Mouse (Mus musculus) neural tube, embryonic 11.5 days (tissue): ENCODE data around the gene Stxbp1. TPM values are rescaled to one million over a fixed set of nuclear protein-coding genes. Genes with fewer than 3 reads are reported as not detected.
A peak's percentile ranks its signal among the peaks of the same experiment; 100 is the strongest.

Experiments
- ATAC-seq: fragments of 200-750 bp; cut with Nextera tagmentation; 2 replicates; pipeline ENCODE4 v1.8.0; 2017; ENCODE audit warnings: moderate number of reproducible peaks, mild to moderate bottlenecking, moderate TSS enrichment, moderate library complexity; ENCODE audit not compliant: insufficient read depth, low FRiP score, low TSS enrichment
- DNase-seq: peaks from one replicate; pipeline ENCODE4 v3.0.0-alpha.2; 2015; ENCODE audit warnings: low spot score
- H3K27ac ChIP-seq: fragments of 300-500 bp; sonication (generic); 2 replicates; pipeline ENCODE4 v1.5.1; 2014; ENCODE audit warnings: low read depth, mild to moderate bottlenecking, low read length
- H3K27me3 ChIP-seq: fragments of 300-500 bp; sonication (generic); 2 replicates; pipeline ENCODE4 v1.6.1; 2014; ENCODE audit warnings: mild to moderate bottlenecking, low read length, mixed read lengths; ENCODE audit not compliant: control insufficient read depth, insufficient read depth
- H3K36me3 ChIP-seq: fragments of 300-500 bp; sonication (generic); 2 replicates; pipeline ENCODE4 v1.6.1; 2014; ENCODE audit warnings: mild to moderate bottlenecking, low read length, moderate library complexity, mixed read lengths; ENCODE audit not compliant: control insufficient read depth, insufficient read depth
- H3K4me1 ChIP-seq: fragments of 300-500 bp; sonication (generic); 2 replicates; pipeline ENCODE4 v1.6.1; 2014; ENCODE audit warnings: low read length, mixed read lengths; ENCODE audit not compliant: control insufficient read depth, insufficient read depth
- H3K4me2 ChIP-seq: fragments of 300-500 bp; sonication (generic); 2 replicates; pipeline ENCODE4 v1.6.1; 2014; ENCODE audit warnings: low read depth, mild to moderate bottlenecking, moderate library complexity
- H3K4me3 ChIP-seq: fragments of 300-500 bp; sonication (generic); 2 replicates; pipeline ENCODE4 v1.5.1; 2014; ENCODE audit warnings: low read depth, low read length
- H3K9ac ChIP-seq: fragments of 300-500 bp; sonication (generic); 2 replicates; pipeline ENCODE4 v1.6.1; 2014; ENCODE audit warnings: mild to moderate bottlenecking, low read length
- H3K9me3 ChIP-seq: fragments of 300-500 bp; sonication (generic); 2 replicates; pipeline ENCODE4 v1.6.1; 2016; ENCODE audit warnings: low read length; ENCODE audit not compliant: control insufficient read depth
- WGBS: fragments of 180-500 bp; shearing (Covaris S2); extraction: QIAGEN DNeasy Blood & Tissue Kit; methylation state at CpG from one replicate; pipeline ENCODE4 v1.1.7; 2014; 5-methylcytosine and 5-hydroxymethylcytosine counted together
- polyA plus RNA-seq: library from polyadenylated mRNA; unstranded; fragments of >200 nt; fragmentation: Nextera tagmentation; extraction: Ambion mirVana; gene quantifications from 2 replicates; pipeline ENCODE4 v1.2.1, GENCODE M21; 2014

Gene Stxbp1
- polyA plus RNA-seq, 1 experiment from 2014 or later, result 89.9 TPM

- H3K27me3 ChIP-seq, result no peaks in the 10 kb centered on the region
- H3K4me2 ChIP-seq, result no peak overlapping the region
- H3K9ac ChIP-seq, result no peak overlapping the region; the same call in 1 of the 2 replicates
- WGBS, result 32% methylated on average over 11 of the region's 11 CpGs
- no peak overlapping the region for H3K4me3 ChIP-seq
- DNase-seq, result peak; percentile 40
- H3K9me3 ChIP-seq, result no peaks in the 10 kb centered on the region
- ATAC-seq, result no peak
- no peaks in the 10 kb centered on the region; the same call in none of the 2 replicates for H3K36me3 ChIP-seq
- H3K4me1 ChIP-seq, result peaks cover 19% of the 10 kb centered on the region
- H3K27ac ChIP-seq, result peak overlapping the region; percentile 75
Observed at GRCm38 (mm10) chr2:32823153-32823552, 23.9 kb downstream of the Stxbp1 start.

GRCm38 (mm10) chr2:32822643-32823042 lies 24.4 kb downstream of the Stxbp1 start:
- H3K4me1 ChIP-seq, result peaks cover 20% of the 10 kb centered on the region
- no peak for DNase-seq
- H3K36me3 ChIP-seq, result peaks cover 2% of the 10 kb centered on the region
- WGBS, result 82% methylated on average over 6 of the region's 6 CpGs
- H3K9ac ChIP-seq, result no peak overlapping the region
- H3K27me3 ChIP-seq, result no peaks in the 10 kb centered on the region
- H3K4me2 ChIP-seq, result no peak overlapping the region
- ATAC-seq, result no peak
- H3K27ac ChIP-seq, result peak overlapping the region; percentile 75
- H3K4me3 ChIP-seq, result no peak overlapping the region
- H3K9me3 ChIP-seq, result no peaks in the 10 kb centered on the region

- WGBS, result 68% methylated on average over 11 of the region's 11 CpGs
Observed at GRCm38 (mm10) chr2:32821041-32821802, 25.8 kb downstream of the Stxbp1 start.

GRCm38 (mm10) chr2:32818208-32818607 lies 28.8 kb downstream of the Stxbp1 start:
- no peak overlapping the region for H3K9ac ChIP-seq
- DNase-seq (no peak), ATAC-seq (no peak)
- H3K27me3 ChIP-seq, result no peaks in the 10 kb centered on the region
- peaks cover 10% of the 10 kb centered on the region for H3K4me1 ChIP-seq
- no peaks in the 10 kb centered on the region for H3K9me3 ChIP-seq
- no peak overlapping the region for H3K4me2 ChIP-seq
- no peak overlapping the region for H3K4me3 ChIP-seq
- no peak overlapping the region for H3K27ac ChIP-seq
- WGBS, result 98% methylated on average over 5 of the region's 5 CpGs
- H3K36me3 ChIP-seq, result peaks cover 5% of the 10 kb centered on the region

More at GRCm38 (mm10) chr2:32821041-32821802, 25.8 kb downstream of the Stxbp1 start:
- Histone ChIP-seq H3K4me1 (peaks cover 23% of the 10 kb centered on the region), H3K4me3 (no peak overlapping the region), H3K36me3 (peaks cover 2% of the 10 kb centered on the region), H3K27me3 (no peaks in the 10 kb centered on the region), H3K4me2 (no peak overlapping the region), H3K27ac (no peak overlapping the region), H3K9ac (no peak overlapping the region), H3K9me3 (no peaks in the 10 kb centered on the region)
- no peak for ATAC-seq
- DNase-seq, result no peak

GRCm38 (mm10) chr2:32817589-32817988 lies 29.5 kb downstream of the Stxbp1 start:
- no peaks in the 10 kb centered on the region for H3K9me3 ChIP-seq
- no peak overlapping the region for H3K9ac ChIP-seq
- H3K27ac ChIP-seq, result peak overlapping the region; percentile 27; the same call in 1 of the 2 replicates
- ATAC-seq, result no peak
- H3K4me1 ChIP-seq, result peaks cover 5% of the 10 kb centered on the region; the same call in 1 of the 2 replicates
- 68% methylated on average over 7 of the region's 7 CpGs for WGBS
- no peak for DNase-seq
- no peak overlapping the region for H3K4me3 ChIP-seq
- H3K27me3 ChIP-seq, result no peaks in the 10 kb centered on the region
- H3K36me3 ChIP-seq, result peaks cover 5% of the 10 kb centered on the region
- no peak overlapping the region for H3K4me2 ChIP-seq

GRCm38 (mm10) chr2:32816946-32817581 lies 30.0 kb downstream of the Stxbp1 start:
- H3K4me2 ChIP-seq, result no peak overlapping the region
- 0 out of 2 replicates have a peak, but pooled peaks cover 3% of the 10 kb centered on the region for H3K4me1 ChIP-seq
- no peaks in the 10 kb centered on the region for H3K9me3 ChIP-seq
- no peaks in the 10 kb centered on the region for H3K27me3 ChIP-seq
- WGBS, result 70% methylated on average over 17 of the region's 17 CpGs
- ATAC-seq (no peak), DNase-seq (no peak)
- no peak overlapping the region for H3K4me3 ChIP-seq
- peaks cover 5% of the 10 kb centered on the region for H3K36me3 ChIP-seq
- H3K9ac ChIP-seq, result no peak overlapping the region
- H3K27ac ChIP-seq, result peak overlapping the region; percentile 27; the same call in 1 of the 2 replicates

- Histone ChIP-seq H3K9me3 (no peaks in the 10 kb centered on the region), H3K4me2 (no peak overlapping the region), H3K4me3 (no peak overlapping the region), H3K27me3 (no peaks in the 10 kb centered on the region), H3K9ac (no peak overlapping the region), H3K4me1 (0 out of 2 replicates have a peak, but pooled peaks cover 3% of the 10 kb centered on the region), H3K27ac (no peak overlapping the region), H3K36me3 (peaks cover 7% of the 10 kb centered on the region)
- ATAC-seq (no peak), DNase-seq (no peak)
- WGBS, result 88% methylated on average over 2 of the region's 2 CpGs
Observed at GRCm38 (mm10) chr2:32816497-32816896, 30.5 kb downstream of the Stxbp1 start.

GRCm38 (mm10) chr2:32811959-32812358 lies 35.1 kb downstream of the Stxbp1 start:
- WGBS, result 84% methylated on average over 8 of the region's 8 CpGs
- peaks cover 10% of the 10 kb centered on the region for H3K36me3 ChIP-seq

More at GRCm38 (mm10) chr2:32811959-32812358, 35.1 kb downstream of the Stxbp1 start:
- Histone ChIP-seq H3K9ac (no peak overlapping the region), H3K4me1 (no peaks in the 10 kb centered on the region), H3K4me2 (no peak overlapping the region), H3K9me3 (no peaks in the 10 kb centered on the region), H3K4me3 (no peak overlapping the region), H3K27ac (no peak overlapping the region), H3K27me3 (no peaks in the 10 kb centered on the region)
- no peak for DNase-seq
- no peak for ATAC-seq
